Mouse (Mus musculus): ENCODE data around the gene Kansl1. TPM values are rescaled to one million over a fixed set of nuclear protein-coding genes. Genes with fewer than 3 reads are reported as not detected.

Gene Kansl1
- polyA plus RNA-seq, 1 experiment from 2014 or later, result 33.3 TPM

DNA sequence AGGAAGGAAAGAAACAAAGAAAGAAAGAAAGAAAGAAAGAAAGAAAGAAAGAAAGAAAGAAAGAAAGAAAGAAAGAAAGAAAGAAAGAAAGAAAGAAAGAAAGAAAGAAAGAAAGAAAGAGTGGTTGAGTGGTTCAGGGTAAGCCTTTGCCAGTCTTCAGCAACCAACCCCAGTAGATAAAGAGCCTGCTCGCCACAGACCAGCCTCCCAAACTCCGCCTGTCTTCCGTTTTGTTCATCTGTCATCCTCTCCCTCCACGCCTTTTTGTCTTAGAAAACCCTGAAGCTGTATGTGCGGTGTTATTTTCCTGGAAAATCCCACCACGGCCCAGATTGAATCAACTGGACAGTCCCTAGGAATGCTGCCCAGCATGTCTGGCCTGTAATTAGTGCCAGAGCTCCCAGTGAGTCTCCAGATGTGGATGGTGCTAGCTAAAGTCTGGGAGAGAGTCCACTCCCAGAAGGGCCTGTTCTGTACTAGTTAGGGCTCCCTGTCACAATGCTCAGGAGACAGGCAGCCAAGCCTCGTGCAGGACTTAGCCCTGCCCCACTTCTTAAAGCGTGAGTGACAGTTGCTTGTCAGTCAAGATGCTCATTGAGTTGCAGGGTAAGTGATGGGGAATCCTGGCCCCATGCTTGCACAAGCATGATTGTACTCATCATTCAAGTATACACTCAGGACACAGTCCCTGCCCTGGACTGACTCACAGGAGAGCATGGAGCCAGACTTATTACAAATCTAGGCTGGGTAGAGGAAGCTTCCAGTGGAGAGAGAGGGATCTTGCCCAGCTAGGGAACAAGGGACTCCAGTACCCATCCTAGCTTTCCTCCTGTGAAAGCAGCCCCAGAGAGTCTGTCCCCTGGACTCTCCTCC lies 165.3 kb downstream of the Kansl1 start:
- Histone ChIP-seq H3K4me2 (replicated peaks) (0 out of 2 replicates have a peak overlapping the region, but pooled peaks have one; percentile 3), H3K27ac (no peak overlapping the region), H3K9ac (no peak overlapping the region), H3K9me3 (no peaks in the 10 kb centered on the region), H3K4me1 (peaks cover 9% of the 10 kb centered on the region; the same call in 1 of the 2 replicates), H3K36me3 (no peaks in the 10 kb centered on the region), H3K27me3 (no peaks in the 10 kb centered on the region), H3K4me3 (no peak overlapping the region)
- no peak for ATAC-seq (ENCODE audit: insufficient number of reproducible peaks, insufficient read depth, low FRiP score, low TSS enrichment)
- 19% methylated on average over 8 of the region's 8 CpGs for WGBS

DNA sequence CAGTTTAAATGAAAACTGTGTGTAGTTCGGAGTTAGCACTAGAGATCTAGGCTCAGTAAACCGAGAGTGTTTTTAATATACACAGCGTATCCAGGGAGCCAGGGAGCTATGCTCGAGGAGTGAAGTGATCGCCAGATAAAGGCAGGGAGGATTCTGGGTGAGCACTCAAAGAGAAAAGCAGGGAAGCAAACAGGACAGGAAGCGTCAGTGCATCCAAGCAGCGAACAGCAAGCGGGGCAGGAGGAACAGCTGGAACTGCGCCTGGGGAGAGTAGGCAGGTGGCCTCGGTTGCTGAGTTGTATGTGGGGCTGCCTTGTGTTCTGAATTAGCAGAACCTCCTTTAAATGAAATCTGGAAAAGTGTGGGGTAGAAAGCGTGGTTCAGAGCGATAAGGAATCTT lies 166.0 kb downstream of the Kansl1 start:
- Histone ChIP-seq H3K36me3 (no peaks in the 10 kb centered on the region), H3K4me3 (no peak overlapping the region), H3K9ac (no peak overlapping the region), H3K4me2 (replicated peaks) (no peak overlapping the region), H3K4me1 (peaks cover 9% of the 10 kb centered on the region; the same call in 1 of the 2 replicates), H3K27me3 (no peaks in the 10 kb centered on the region), H3K27ac (no peak overlapping the region), H3K9me3 (no peaks in the 10 kb centered on the region)
- ATAC-seq (ENCODE audit: insufficient number of reproducible peaks, insufficient read depth, low FRiP score, low TSS enrichment), result no peak
- 36% methylated on average over 12 of the region's 12 CpGs for WGBS

DNA sequence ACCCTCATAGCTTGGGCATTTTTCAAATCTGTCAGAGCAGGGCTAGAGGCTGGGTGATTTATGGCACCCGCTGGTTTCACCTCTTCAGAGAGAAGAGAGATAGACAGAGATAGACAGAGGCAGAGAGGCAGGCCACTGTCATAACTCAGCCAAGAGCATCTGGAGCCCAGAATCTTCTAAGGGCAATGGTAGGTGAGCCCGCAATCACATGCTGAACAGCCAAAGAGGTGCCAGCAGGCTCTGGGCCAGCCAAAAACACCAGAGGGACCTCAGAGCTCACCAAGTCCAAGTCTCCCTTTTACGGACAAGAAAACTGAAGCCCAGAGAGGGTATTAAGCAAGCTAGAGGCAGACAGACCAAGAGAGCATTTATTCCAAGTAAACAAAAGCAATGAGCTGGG lies 171.0 kb downstream of the Kansl1 start:
- Histone ChIP-seq H3K9me3 (no peaks in the 10 kb centered on the region), H3K27me3 (no peaks in the 10 kb centered on the region), H3K36me3 (no peaks in the 10 kb centered on the region), H3K4me2 (replicated peaks) (no peak overlapping the region), H3K27ac (no peak overlapping the region), H3K4me3 (no peak overlapping the region), H3K4me1 (peaks cover 9% of the 10 kb centered on the region; the same call in 1 of the 2 replicates), H3K9ac (no peak overlapping the region)
- 94% methylated on average over 3 of the region's 3 CpGs for WGBS
- ATAC-seq (ENCODE audit: insufficient number of reproducible peaks, insufficient read depth, low FRiP score, low TSS enrichment), result no peak

- Histone ChIP-seq H3K9ac (no peak overlapping the region), H3K4me1 (0 out of 2 replicates have a peak, but pooled peaks cover 6% of the 10 kb centered on the region), H3K27ac (no peak overlapping the region), H3K36me3 (no peaks in the 10 kb centered on the region), H3K9me3 (no peaks in the 10 kb centered on the region), H3K27me3 (no peaks in the 10 kb centered on the region), H3K4me2 (replicated peaks) (no peak overlapping the region), H3K4me3 (no peak overlapping the region)
- 35% methylated on average over 6 of the region's 6 CpGs for whole genome bisulfite sequencing
- ATAC-seq (ENCODE audit: insufficient number of reproducible peaks, insufficient read depth, low FRiP score, low TSS enrichment), result no peak
These were observed 173.0 kb downstream of the Kansl1 start for GRCm38 (mm10) chr11:104295656-104296055.

GRCm38 (mm10) chr11:104295145-104295544 lies 173.5 kb downstream of the Kansl1 start:
- Histone ChIP-seq H3K4me2 (replicated peaks) (no peak overlapping the region), H3K27me3 (no peaks in the 10 kb centered on the region), H3K4me1 (0 out of 2 replicates have a peak, but pooled peaks cover 6% of the 10 kb centered on the region), H3K9me3 (no peaks in the 10 kb centered on the region), H3K36me3 (no peaks in the 10 kb centered on the region), H3K4me3 (no peak overlapping the region), H3K9ac (no peak overlapping the region), H3K27ac (no peak overlapping the region)
- ATAC-seq (ENCODE audit: insufficient number of reproducible peaks, insufficient read depth, low FRiP score, low TSS enrichment), result no peak
- WGBS, result 53% methylated on average over 5 of the region's 5 CpGs

- Histone ChIP-seq H3K27ac (no peak overlapping the region), H3K27me3 (no peaks in the 10 kb centered on the region), H3K9ac (no peak overlapping the region), H3K4me2 (replicated peaks) (no peak overlapping the region), H3K4me3 (no peak overlapping the region), H3K36me3 (no peaks in the 10 kb centered on the region), H3K9me3 (no peaks in the 10 kb centered on the region), H3K4me1 (peaks cover 18% of the 10 kb centered on the region)
- ATAC-seq (ENCODE audit: insufficient number of reproducible peaks, insufficient read depth, low FRiP score, low TSS enrichment), result no peak
- 74% methylated on average over 9 of the region's 9 CpGs for WGBS
These were observed 175.4 kb downstream of the Kansl1 start for GRCm38 (mm10) chr11:104293241-104293640.

GRCm38 (mm10) chr11:104292443-104293220 lies 176.0 kb downstream of the Kansl1 start:
- H3K4me1 ChIP-seq, result peaks cover 18% of the 10 kb centered on the region
- H3K4me2 ChIP-seq (replicated peaks), result no peak overlapping the region
- 86% methylated on average over 7 of the region's 7 CpGs for WGBS
- no peak overlapping the region for H3K27ac ChIP-seq
- no peaks in the 10 kb centered on the region for H3K36me3 ChIP-seq
- no peaks in the 10 kb centered on the region for H3K9me3 ChIP-seq
- no peak for ATAC-seq (ENCODE audit: insufficient number of reproducible peaks, insufficient read depth, low FRiP score, low TSS enrichment)
- no peak overlapping the region for H3K4me3 ChIP-seq
- H3K27me3 ChIP-seq, result no peaks in the 10 kb centered on the region
- no peak overlapping the region for H3K9ac ChIP-seq

DNA sequence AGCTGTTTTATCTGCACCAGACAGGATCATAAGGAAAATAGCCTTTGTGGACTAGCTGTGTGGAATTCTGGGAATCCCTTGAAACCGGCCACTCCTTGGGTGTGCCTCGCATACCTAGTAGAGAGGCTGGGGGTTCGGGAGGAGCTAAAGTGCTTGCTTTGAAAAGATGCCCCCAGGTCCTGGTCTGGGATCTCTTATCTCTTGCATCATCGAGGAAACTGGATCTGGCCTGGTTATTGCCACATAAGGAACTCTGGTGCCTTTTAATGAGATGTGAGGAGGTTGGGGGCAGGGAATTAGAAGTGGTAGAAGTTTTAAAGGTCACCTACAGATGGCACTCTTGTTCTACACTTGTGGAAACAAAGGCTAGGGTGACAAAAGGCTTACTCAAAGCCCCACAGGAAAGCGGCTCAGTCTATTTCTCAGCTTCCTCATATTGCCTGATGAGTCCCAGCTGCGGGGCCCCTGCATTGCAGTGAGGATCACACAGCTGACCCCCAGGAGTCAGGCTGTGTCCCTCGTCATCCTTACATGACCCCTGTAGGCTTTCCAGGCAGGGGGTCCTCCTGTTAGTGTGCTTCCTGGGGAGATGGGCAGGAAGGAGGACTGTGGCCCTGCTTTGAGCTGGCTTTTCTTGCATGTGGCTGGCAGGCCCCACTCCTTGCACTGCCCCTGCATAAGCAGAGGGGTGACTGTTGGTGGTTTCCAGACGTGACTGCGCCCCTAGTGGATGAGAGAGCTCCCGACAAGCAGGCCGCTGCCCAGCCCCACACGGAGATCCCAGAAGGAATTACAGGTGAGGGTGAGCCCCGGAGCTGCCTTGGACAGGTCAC lies 179.2 kb downstream of the Kansl1 start:
- ATAC-seq (ENCODE audit: insufficient number of reproducible peaks, insufficient read depth, low FRiP score, low TSS enrichment), result peak; percentile 68
- H3K36me3 ChIP-seq, result no peaks in the 10 kb centered on the region
- H3K27ac ChIP-seq, result peak overlapping the region; percentile 72
- H3K9me3 ChIP-seq, result no peaks in the 10 kb centered on the region
- WGBS, result 8% methylated on average over 13 of the region's 13 CpGs
- no peak overlapping the region for H3K4me3 ChIP-seq
- H3K9ac ChIP-seq, result no peak overlapping the region
- H3K27me3 ChIP-seq, result no peaks in the 10 kb centered on the region
- no peak overlapping the region; the same call in 1 of the 2 replicates for H3K4me2 ChIP-seq (replicated peaks)
- peaks cover 11% of the 10 kb centered on the region for H3K4me1 ChIP-seq

DNA sequence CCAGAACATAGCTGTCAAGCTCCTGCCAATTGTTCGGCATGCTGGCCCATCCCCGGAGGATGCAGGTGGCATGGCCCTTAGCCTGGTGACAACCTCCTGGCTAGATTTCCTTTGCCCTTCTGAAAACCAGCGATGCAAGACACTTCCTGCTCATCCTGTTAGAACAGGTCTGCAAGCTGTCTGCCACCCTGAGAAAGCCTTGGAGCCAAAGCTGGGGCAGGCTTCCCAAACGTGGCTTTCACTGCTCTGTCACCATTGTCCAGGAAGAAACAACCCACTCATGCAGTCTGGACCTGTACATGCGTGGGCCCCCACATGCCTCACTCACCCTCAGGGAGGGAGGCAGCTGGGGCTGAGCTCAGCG lies 179.8 kb downstream of the Kansl1 start:
- Histone ChIP-seq H3K36me3 (no peaks in the 10 kb centered on the region), H3K27me3 (no peaks in the 10 kb centered on the region), H3K27ac (peak overlapping the region; percentile 72; the same call in 1 of the 2 replicates), H3K4me1 (peaks cover 11% of the 10 kb centered on the region), H3K9me3 (no peaks in the 10 kb centered on the region), H3K4me2 (replicated peaks) (no peak overlapping the region), H3K9ac (no peak overlapping the region), H3K4me3 (no peak overlapping the region)
- WGBS, result 38% methylated on average over 6 of the region's 6 CpGs
- ATAC-seq (ENCODE audit: insufficient number of reproducible peaks, insufficient read depth, low FRiP score, low TSS enrichment), result no peak

DNA sequence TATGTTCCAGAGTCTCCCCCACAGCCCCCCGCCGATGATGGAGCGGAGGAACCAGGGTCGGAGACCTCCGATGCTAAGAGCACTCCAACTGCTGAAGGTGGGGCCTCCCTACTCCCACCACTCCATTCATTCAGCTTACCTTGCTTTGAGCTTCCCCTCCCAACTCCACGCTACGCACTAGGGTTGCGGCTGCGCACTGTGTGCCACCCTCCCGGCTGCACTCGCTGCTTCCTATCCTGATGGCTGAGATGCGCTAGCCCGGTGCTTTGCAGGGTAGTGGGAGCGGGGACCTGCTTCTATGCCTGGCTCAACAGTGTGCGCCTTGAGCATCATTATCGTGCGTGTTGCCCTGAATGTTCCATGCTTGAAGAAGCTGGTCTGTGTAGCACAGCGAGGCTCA lies 181.5 kb downstream of the Kansl1 start:
- no peaks in the 10 kb centered on the region for H3K36me3 ChIP-seq
- H3K27me3 ChIP-seq, result no peaks in the 10 kb centered on the region
- no peak overlapping the region for H3K27ac ChIP-seq
- WGBS, result 93% methylated on average over 18 of the region's 18 CpGs
- H3K4me2 ChIP-seq (replicated peaks), result no peak overlapping the region
- H3K9ac ChIP-seq, result no peak overlapping the region
- H3K4me3 ChIP-seq, result no peak overlapping the region
- peaks cover 11% of the 10 kb centered on the region for H3K4me1 ChIP-seq
- no peaks in the 10 kb centered on the region for H3K9me3 ChIP-seq
- ATAC-seq (ENCODE audit: insufficient number of reproducible peaks, insufficient read depth, low FRiP score, low TSS enrichment), result no peak

Measured in embryonic facial prominence, embryonic 12.5 days (tissue).